8 mouse cellular contexts compared by ENCODE assay signal in genomic region chr13:82059498-82059897, GRCm38 (mm10).
DNase-seq lines count a peak whose midpoint lies in the region; ATAC-seq lines count a peak whose summit lies in the region.

No protein-coding gene starts in this region.

- WGBS in heart, embryonic 10.5 days = 11% methylated on average over 5 of the region's 5 CpGs
- 21% methylated on average over 5 of the region's 5 CpGs for WGBS in kidney, embryonic 16.5 days
- 25% methylated on average over 5 of the region's 5 CpGs for WGBS in midbrain, embryonic 15.5 days

- H3K9me3 ChIP-seq in heart, embryonic 10.5 days = no peaks in the 10 kb centered on the region
- H3K9me3 ChIP-seq in kidney, embryonic 16.5 days (ENCODE audit: low read length) = no peaks in the 10 kb centered on the region
- no peaks in the 10 kb centered on the region for H3K9me3 ChIP-seq in midbrain, embryonic 15.5 days

- peak; percentile 91 for DNase-seq in left cerebral cortex, postnatal 4 days
- DNase-seq in left cerebral cortex, postnatal 36 days (ENCODE audit: low spot score in 2 of 2) = no peak
- DNase-seq in cerebellum, postnatal 10 days = peak; percentile 88 to 90
- DNase-seq in heart, embryonic 10.5 days (ENCODE audit: low spot score) = peak; percentile 93

- no peaks in the 10 kb centered on the region for H3K27me3 ChIP-seq in heart, embryonic 10.5 days (ENCODE audit: insufficient read depth, poor library complexity, severe bottlenecking)
- no peaks in the 10 kb centered on the region for H3K27me3 ChIP-seq in kidney, embryonic 16.5 days (ENCODE audit: insufficient read depth, low read length)
- no peaks in the 10 kb centered on the region for H3K27me3 ChIP-seq in midbrain, embryonic 15.5 days (replicated peaks)

- no peak overlapping the region for H3K4me2 ChIP-seq in kidney, embryonic 16.5 days (replicated peaks; ENCODE audit: low read depth, low read length)
- no peak overlapping the region for H3K4me2 ChIP-seq in midbrain, embryonic 15.5 days

- peak overlapping the region; percentile 62 for H3K27ac ChIP-seq in heart, embryonic 10.5 days
- H3K27ac ChIP-seq in kidney, embryonic 16.5 days (ENCODE audit: low read length) = no peak overlapping the region
- H3K27ac ChIP-seq in midbrain, embryonic 15.5 days = no peak overlapping the region

- H3K36me3 ChIP-seq in heart, embryonic 10.5 days = no peaks in the 10 kb centered on the region
- no peaks in the 10 kb centered on the region for H3K36me3 ChIP-seq in kidney, embryonic 16.5 days (ENCODE audit: insufficient read depth, low read length)
- no peaks in the 10 kb centered on the region for H3K36me3 ChIP-seq in midbrain, embryonic 15.5 days (replicated peaks)

- peaks cover 12% of the 10 kb centered on the region; the same call in 1 of the 2 replicates for H3K4me1 ChIP-seq in heart, embryonic 10.5 days
- H3K4me1 ChIP-seq in kidney, embryonic 16.5 days (ENCODE audit: insufficient read depth, low read length) = no peaks in the 10 kb centered on the region
- peaks cover 8% of the 10 kb centered on the region; the same call in 1 of the 2 replicates for H3K4me1 ChIP-seq in midbrain, embryonic 15.5 days

- ATAC-seq in kidney, embryonic 16.5 days (ENCODE audit: low FRiP score, low TSS enrichment) = peak; percentile 39; the same call in 1 of the 2 replicates
- ATAC-seq in midbrain, embryonic 15.5 days (replicated peaks) = peak; percentile 81
- no peak for ATAC-seq in megakaryocyte, adult 5-6 weeks (ENCODE audit: poor library complexity, severe bottlenecking)
- ATAC-seq in inflammation-experienced regulatory T-cells, adult 6 months = no peak

- intact Hi-C loops in left cerebral cortex, postnatal 4 days (cut with DNase I) = no loop called here
- intact Hi-C loops in left cerebral cortex, postnatal 36 days (cut with DNase I) = no loop called here

- H3K4me3 ChIP-seq in heart, embryonic 10.5 days = no peak overlapping the region
- H3K4me3 ChIP-seq in kidney, embryonic 16.5 days (ENCODE audit: low read length) = no peak overlapping the region
- H3K4me3 ChIP-seq in midbrain, embryonic 15.5 days = no peak overlapping the region

- no peak overlapping the region for H3K9ac ChIP-seq in kidney, embryonic 16.5 days (replicated peaks; ENCODE audit: low read length)
- no peak overlapping the region for H3K9ac ChIP-seq in midbrain, embryonic 15.5 days

Comparison
In these comparisons a context has a peak if more than half of its experiments do, and no peak if none do; other contexts are left out.
1. DNase-seq: peak in left cerebral cortex, postnatal 4 days (single experiment), cerebellum, postnatal 10 days (2 of 2) and heart, embryonic 10.5 days (single experiment); none in left cerebral cortex, postnatal 36 days (0 of 2).
2. ATAC-seq: peak in kidney, embryonic 16.5 days (single experiment) and midbrain, embryonic 15.5 days (single experiment); none in megakaryocyte, adult 5-6 weeks (single experiment) and inflammation-experienced regulatory T-cells, adult 6 months (single experiment).